Mouse (Mus musculus): ENCODE results near the gene Defa31.
"Not testable (repeated sequence)": the region's sequence is repeated elsewhere in the genome, so short reads cannot be mapped to it uniquely, and the experiment has no call there.

Defa31 gene

GRCm38 (mm10) chr8:21191314-21191713 is at the start of gene Defa31:
Defa31 (plus strand) TSS chr8:21191614.
- not testable (repeated sequence) for DNase-seq (ENCODE audit: low spot score)

- DNase-seq (ENCODE audit: low spot score): not testable (repeated sequence)
These were observed 29.4 kb upstream of the Defa31 start, which contains the start of gene Defa22 for GRCm38 (mm10) chr8:21161977-21162376. Defa22 (plus strand) TSS chr8:21162277.

GRCm38 (mm10) chr8:21201261-21201660 is 9.8 kb downstream of the Defa31 start, which contains the start of gene Gm15293:
Gm15293 (plus strand) TSS chr8:21201561.
- DNase-seq (ENCODE audit: low spot score): not testable (repeated sequence)

Measured in c-Kit-positive CD71-positive TER-119-positive erythroid progenitor cells, embryonic 14.5 days (primary cell).